Mouse (Mus musculus) spleen, adult 2 months (tissue): ENCODE measurements around the gene Olfr287. TPM values are rescaled to one million over a fixed set of nuclear protein-coding genes. Genes with fewer than 3 reads are reported as not detected.

ENCODE experiments used
- DNase-seq, 2 experiments: peaks; one replicate each; pipeline versions ENCODE4 v3.0.0 to v3.0.0-alpha.2; 2012 to 2021; ENCODE audit warnings: low spot score in 2 of 2, low read depth in 1 of 2
- H3K27ac ChIP-seq: fragments of 200-500 bp; 2 replicates; pipeline ENCODE4 v1.5.1; 2012; ENCODE audit warnings: low read length, inconsistent platforms; ENCODE audit not compliant: insufficient read depth
- H3K27me3 ChIP-seq: fragments of 200-500 bp; 2 replicates; pipeline ENCODE4 v1.6.1; 2012; ENCODE audit warnings: mild to moderate bottlenecking, moderate library complexity, low read length, inconsistent platforms; ENCODE audit not compliant: control insufficient read depth, insufficient read depth
- H3K36me3 ChIP-seq: fragments of 200-500 bp; 2 replicates; pipeline ENCODE4 v1.6.1; 2012; ENCODE audit warnings: mild to moderate bottlenecking, low read length, inconsistent platforms; ENCODE audit not compliant: control insufficient read depth, insufficient read depth
- H3K4me1 ChIP-seq: fragments of 200-500 bp; 2 replicates; pipeline ENCODE4 v1.6.1; 2011; ENCODE audit warnings: inconsistent platforms; ENCODE audit not compliant: control insufficient read depth, insufficient read depth, insufficient read length
- H3K4me3 ChIP-seq: fragments of 200-500 bp; 2 replicates; pipeline ENCODE4 v1.5.1; 2011; ENCODE audit warnings: mild to moderate bottlenecking, inconsistent platforms; ENCODE audit not compliant: insufficient read depth, insufficient read length; ENCODE audit errors: extremely low read depth
- CTCF ChIP-seq: fragments of 200-500 bp; IDR thresholded peaks from 2 replicates; pipeline ENCODE4 v1.5.1; 2011; ENCODE audit warnings: mild to moderate bottlenecking, inconsistent platforms; ENCODE audit not compliant: insufficient read depth, insufficient read length, insufficient replicate concordance; ENCODE audit errors: extremely low read depth
- POLR2A ChIP-seq: fragments of 200-500 bp; IDR thresholded peaks from 2 replicates; pipeline ENCODE4 v1.6.1; 2011; ENCODE audit warnings: low read depth, low read length, inconsistent platforms
- WGBS: fragments of 180-500 bp; shearing (Covaris S2); methylation state at CpG from one replicate; pipeline ENCODE4 v1.1.7; 2018; 5-methylcytosine and 5-hydroxymethylcytosine counted together
- polyA plus RNA-seq: library from polyadenylated mRNA; depleted of rRNA; stranded (reverse); fragments of >200 nt; gene quantifications from 2 replicates; pipeline ENCODE4 v1.2.3, GENCODE M21; 2012; rRNA removed

The Olfr287 gene
- polyA plus RNA-seq, 1 experiment: not detected

DNA sequence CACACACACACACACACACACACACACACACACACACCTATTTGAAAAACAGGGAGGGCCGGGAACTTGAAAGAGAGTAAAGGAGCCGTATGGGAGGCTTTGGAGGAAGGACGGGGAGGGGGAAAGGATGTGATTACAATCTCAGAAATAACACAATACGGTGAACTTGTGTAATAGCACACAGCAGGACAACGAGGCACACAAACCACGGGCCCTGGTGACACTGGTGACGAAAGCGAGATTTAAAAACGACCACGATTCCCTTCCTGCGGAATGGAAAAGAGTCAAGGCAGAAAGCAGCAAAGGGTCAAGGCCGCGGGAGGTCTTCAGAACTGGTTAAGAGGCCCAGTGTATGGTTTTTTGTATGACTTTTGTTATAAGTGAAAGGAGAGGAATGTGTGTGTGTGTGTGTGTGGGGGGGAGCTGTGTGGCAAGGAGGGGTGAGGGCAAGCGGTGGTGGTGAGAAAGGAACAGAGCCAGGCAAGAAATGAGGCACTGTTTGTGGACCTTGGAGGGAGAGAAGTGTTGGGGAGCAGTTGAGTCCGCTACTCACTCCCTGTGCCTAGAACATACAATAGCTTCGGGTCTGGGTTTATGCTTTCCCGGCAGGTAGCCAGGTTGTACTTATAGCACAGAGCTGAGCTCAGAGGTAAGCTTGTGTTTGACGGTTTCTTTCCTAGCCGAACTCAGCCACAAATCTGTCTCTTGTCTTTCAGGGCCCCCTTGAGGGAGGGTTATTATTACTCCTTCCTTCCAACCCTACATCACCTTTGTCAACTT lies 59.6 kb downstream of the Olfr287 start:
- WGBS: 67% methylated on average over 19 of the region's 19 CpGs
- DNase-seq: no peak

DNA sequence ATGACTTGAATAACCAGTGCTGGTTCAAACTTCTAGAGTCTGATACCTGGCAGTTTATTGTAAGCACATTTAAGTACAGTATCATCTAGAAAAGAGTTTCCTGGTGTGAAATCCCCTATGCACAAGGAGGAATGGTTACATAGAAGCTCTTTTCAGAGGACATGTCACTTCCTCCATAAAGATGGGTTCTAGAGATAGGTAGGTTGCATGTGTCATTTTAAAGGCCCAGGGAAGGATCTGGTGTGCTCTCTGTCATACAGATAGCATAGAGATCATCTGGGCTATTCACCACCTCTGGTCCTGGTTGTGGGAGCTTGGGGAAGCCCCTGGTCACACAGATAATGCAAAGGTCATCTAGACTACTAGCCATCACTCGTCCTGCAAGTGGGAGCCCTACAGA lies 63.6 kb downstream of the Olfr287 start:
- Histone ChIP-seq H3K27ac (no peak overlapping the region), H3K4me1 (no peaks in the 10 kb centered on the region), H3K36me3 (no peaks in the 10 kb centered on the region), H3K4me3 (no peak overlapping the region), H3K27me3 (no peaks in the 10 kb centered on the region)
- no peak for DNase-seq
- WGBS: 72% methylated on average over 1 of the region's 1 CpGs
- TF ChIP-seq CTCF: no peak
- TF ChIP-seq POLR2A: no peak

More for the DNA sequence above, 59.6 kb downstream of the Olfr287 start:
- H3K4me1 ChIP-seq: no peaks in the 10 kb centered on the region
- H3K27ac ChIP-seq: no peak overlapping the region
- H3K4me3 ChIP-seq: no peak overlapping the region
- TF ChIP-seq POLR2A: no peak
- no peak for TF ChIP-seq CTCF
- no peaks in the 10 kb centered on the region for H3K27me3 ChIP-seq
- no peaks in the 10 kb centered on the region for H3K36me3 ChIP-seq

Other genes starting within 250 kb of the Olfr287 start
- 0.02 TPM in 2 replicates for gene Col2a1, start 216.4 kb downstream of the Olfr287 start, polyA plus RNA-seq
- gene Pfkm, start 128.5 kb downstream of the Olfr287 start, polyA plus RNA-seq: 6.4 and 7.8 TPM in 2 replicates
- gene Senp1, start 127.3 kb downstream of the Olfr287 start, polyA plus RNA-seq: 9.9 and 11.4 TPM in 2 replicates
- gene Asb8, start 55.4 kb downstream of the Olfr287 start, polyA plus RNA-seq: 18.8 and 24.4 TPM in 2 replicates
- 0.84 and 0.88 TPM in 2 replicates for gene Ccdc184, start 53.9 kb downstream of the Olfr287 start, polyA plus RNA-seq
- gene Olfr288, start 25.5 kb downstream of the Olfr287 start, polyA plus RNA-seq: not detected in 2 replicates
- gene Gm44579, start 79 bp downstream of the Olfr287 start, polyA plus RNA-seq: not detected in 2 replicates
- gene Olfr286, start 13.4 kb upstream of the Olfr287 start, polyA plus RNA-seq: not detected in 2 replicates
- gene H1fnt, start 36.2 kb upstream of the Olfr287 start, polyA plus RNA-seq: not detected in 2 replicates
- 0.09 and 0.22 TPM in 2 replicates for gene Zfp641, start 75.1 kb upstream of the Olfr287 start, polyA plus RNA-seq
- gene Olfr285, start 96.3 kb upstream of the Olfr287 start, polyA plus RNA-seq: not detected in 2 replicates
- not detected in 2 replicates for gene Olfr284, start 119.9 kb upstream of the Olfr287 start, polyA plus RNA-seq
- gene Olfr283, start 159.9 kb upstream of the Olfr287 start, polyA plus RNA-seq: not detected in 2 replicates
- gene Olfr282, start 210.2 kb upstream of the Olfr287 start, polyA plus RNA-seq: not detected in 2 replicates
- not detected in 2 replicates for gene Olfr281, start 231.5 kb upstream of the Olfr287 start, polyA plus RNA-seq
- gene OR5BS1P, start 248.8 kb upstream of the Olfr287 start, polyA plus RNA-seq: not detected in 2 replicates